Comparison of ENCODE assay signal across 7 mouse cellular contexts in genomic region chr17:31254463-31254931, GRCm38 (mm10). TPM values are rescaled to one million over a fixed set of nuclear protein-coding genes. Genes with fewer than 3 reads are reported as not detected.
DNase-seq lines count a peak whose midpoint lies in the region; ATAC-seq lines count a peak whose summit lies in the region.

No protein-coding gene starts in this region.

- no peak overlapping the region for H3K27ac ChIP-seq in intestine, embryonic 16.5 days (ENCODE audit: low read length)
- no peak overlapping the region for H3K27ac ChIP-seq in midbrain, embryonic 11.5 days (ENCODE audit: low read depth, low read length)

- WGBS in intestine, embryonic 16.5 days, result 17% methylated on average over 9 of the region's 9 CpGs
- WGBS in midbrain, embryonic 11.5 days, result 5% methylated on average over 9 of the region's 9 CpGs

- H3K36me3 ChIP-seq in intestine, embryonic 16.5 days (ENCODE audit: control insufficient read depth, insufficient read depth, low read length), result no peaks in the 10 kb centered on the region
- no peaks in the 10 kb centered on the region for H3K36me3 ChIP-seq in midbrain, embryonic 11.5 days (ENCODE audit: control insufficient read depth, insufficient read depth, low read length)

- no peak overlapping the region for H3K4me3 ChIP-seq in intestine, embryonic 16.5 days (ENCODE audit: low read length)
- H3K4me3 ChIP-seq in midbrain, embryonic 11.5 days (ENCODE audit: low read depth, low read length), result no peak overlapping the region

- intact Hi-C loops in left cerebral cortex, postnatal 25 days (cut with DNase I), result loop anchor here (1.0 to 5.0 kb wide), 5 partner anchors 28 to 242 kb away; no protein-coding TSS in a partner anchor

- H3K4me1 ChIP-seq in intestine, embryonic 16.5 days (ENCODE audit: control insufficient read depth, insufficient read depth, low read length), result no peaks in the 10 kb centered on the region; the same call in 1 of the 2 replicates
- no peaks in the 10 kb centered on the region for H3K4me1 ChIP-seq in midbrain, embryonic 11.5 days (ENCODE audit: control insufficient read depth, insufficient read depth, low read length)

- DNase-seq in ZHBTc4 (ENCODE audit: low read depth, low spot score), result peak; percentile 93
- peak; percentile 91 to 96 for DNase-seq in cerebellum, postnatal 36 days
- DNase-seq in gastrocnemius, postnatal 10 days, result peak; percentile 78
- DNase-seq in left cerebral cortex, postnatal 25 days (ENCODE audit: low spot score in 2 of 2), result peak; percentile 83 to 90
- peak; percentile 95 for DNase-seq in midbrain, embryonic 11.5 days (ENCODE audit: low spot score, missing footprints)
- peak; percentile 67 for DNase-seq in right cerebral cortex, postnatal 4 days

- H3K9me3 ChIP-seq in intestine, embryonic 16.5 days (ENCODE audit: control insufficient read depth, low read length), result no peaks in the 10 kb centered on the region
- no peaks in the 10 kb centered on the region for H3K9me3 ChIP-seq in midbrain, embryonic 11.5 days (ENCODE audit: control insufficient read depth, low read length)

- peak; percentile 87 for ATAC-seq in intestine, embryonic 16.5 days
- peak; percentile 80; the same call in 1 of the 2 replicates for ATAC-seq in midbrain, embryonic 11.5 days (ENCODE audit: low FRiP score)

- no peak overlapping the region for H3K9ac ChIP-seq in intestine, embryonic 16.5 days (ENCODE audit: low read depth, low read length)
- no peak overlapping the region; the same call in 1 of the 2 replicates for H3K9ac ChIP-seq in midbrain, embryonic 11.5 days (ENCODE audit: low read length)

- H3K27me3 ChIP-seq in intestine, embryonic 16.5 days (replicated peaks; ENCODE audit: control insufficient read depth, insufficient read depth, low read length), result no peaks in the 10 kb centered on the region
- no peaks in the 10 kb centered on the region for H3K27me3 ChIP-seq in midbrain, embryonic 11.5 days (ENCODE audit: control insufficient read depth, insufficient read depth, low read length)

- no peak overlapping the region for H3K4me2 ChIP-seq in intestine, embryonic 16.5 days (ENCODE audit: low read depth, low read length)
- H3K4me2 ChIP-seq in midbrain, embryonic 11.5 days, result no peak overlapping the region

RNA-seq across cellular contexts. Expression of gene Rsph1, which starts 22.7 kb away (rescaled TPM):
- 1 to 10 TPM; 8.5 to 9.1 TPM for total RNA-seq in gastrocnemius, postnatal 10 days (2021)
- 0.88 and 0.94 TPM in 2 replicates for polyA plus RNA-seq in intestine, embryonic 16.5 days (2015; fragmentation: Nextera tagmentation; extraction: Ambion mirVana)
- total RNA-seq in left cerebral cortex, postnatal 25 days (2021), result 10 to 100 TPM; 16.7 to 17.7 TPM
- polyA plus RNA-seq in midbrain, embryonic 11.5 days (2014; fragmentation: Nextera tagmentation; extraction: Ambion mirVana), result 0.63 and 1.7 TPM in 2 replicates

RNA-seq across cellular contexts. Expression of gene Slc37a1, which starts 32.1 kb away (rescaled TPM):
- 1 to 10 TPM; 2.4 to 2.6 TPM for total RNA-seq in gastrocnemius, postnatal 10 days (2021)
- 21.1 and 21.5 TPM in 2 replicates for polyA plus RNA-seq in intestine, embryonic 16.5 days (2015; fragmentation: Nextera tagmentation; extraction: Ambion mirVana)
- total RNA-seq in left cerebral cortex, postnatal 25 days (2021), result 1 to 10 TPM; 6.7 to 9.9 TPM
- 5.8 and 6.6 TPM in 2 replicates for polyA plus RNA-seq in midbrain, embryonic 11.5 days (2014; fragmentation: Nextera tagmentation; extraction: Ambion mirVana)

RNA-seq across cellular contexts. Expression of gene Ubash3a, which starts 46.8 kb away (rescaled TPM):
- total RNA-seq in gastrocnemius, postnatal 10 days (2021), result not detected
- polyA plus RNA-seq in intestine, embryonic 16.5 days (2015; fragmentation: Nextera tagmentation; extraction: Ambion mirVana), result 0.38 and 0.45 TPM in 2 replicates
- not detected for total RNA-seq in left cerebral cortex, postnatal 25 days (2021)
- polyA plus RNA-seq in midbrain, embryonic 11.5 days (2014; fragmentation: Nextera tagmentation; extraction: Ambion mirVana), result 0.59 TPM in 1 of 2 replicates, not detected in the other

RNA-seq across cellular contexts. Expression of gene Tmprss3, which starts 55.7 kb away (rescaled TPM):
- total RNA-seq in gastrocnemius, postnatal 10 days (2021), result under 1 TPM in 1 of 2 experiments, not detected in 1; 0.29 TPM
- 0.05 and 0.06 TPM in 2 replicates for polyA plus RNA-seq in intestine, embryonic 16.5 days (2015; fragmentation: Nextera tagmentation; extraction: Ambion mirVana)
- total RNA-seq in left cerebral cortex, postnatal 25 days (2021), result under 1 TPM in 1 of 2 experiments, not detected in 1; 0.14 TPM
- 0.10 and 0.16 TPM in 2 replicates for polyA plus RNA-seq in midbrain, embryonic 11.5 days (2014; fragmentation: Nextera tagmentation; extraction: Ambion mirVana)
